Mouse (Mus musculus) stomach, adult 2 months (tissue): ENCODE measurements around the gene E130311K13Rik. TPM values are rescaled to one million over a fixed set of nuclear protein-coding genes. Genes with fewer than 3 reads are reported as not detected.

ENCODE experiments used
- polyA plus RNA-seq: library from polyadenylated mRNA; depleted of rRNA; stranded (reverse); fragments of >200 nt; gene quantifications from 2 replicates; pipeline ENCODE4 v1.2.3, GENCODE M21; 2012; rRNA removed

The E130311K13Rik gene
- polyA plus RNA-seq, result 0.88 and 1.3 TPM in 2 replicates

DNA sequence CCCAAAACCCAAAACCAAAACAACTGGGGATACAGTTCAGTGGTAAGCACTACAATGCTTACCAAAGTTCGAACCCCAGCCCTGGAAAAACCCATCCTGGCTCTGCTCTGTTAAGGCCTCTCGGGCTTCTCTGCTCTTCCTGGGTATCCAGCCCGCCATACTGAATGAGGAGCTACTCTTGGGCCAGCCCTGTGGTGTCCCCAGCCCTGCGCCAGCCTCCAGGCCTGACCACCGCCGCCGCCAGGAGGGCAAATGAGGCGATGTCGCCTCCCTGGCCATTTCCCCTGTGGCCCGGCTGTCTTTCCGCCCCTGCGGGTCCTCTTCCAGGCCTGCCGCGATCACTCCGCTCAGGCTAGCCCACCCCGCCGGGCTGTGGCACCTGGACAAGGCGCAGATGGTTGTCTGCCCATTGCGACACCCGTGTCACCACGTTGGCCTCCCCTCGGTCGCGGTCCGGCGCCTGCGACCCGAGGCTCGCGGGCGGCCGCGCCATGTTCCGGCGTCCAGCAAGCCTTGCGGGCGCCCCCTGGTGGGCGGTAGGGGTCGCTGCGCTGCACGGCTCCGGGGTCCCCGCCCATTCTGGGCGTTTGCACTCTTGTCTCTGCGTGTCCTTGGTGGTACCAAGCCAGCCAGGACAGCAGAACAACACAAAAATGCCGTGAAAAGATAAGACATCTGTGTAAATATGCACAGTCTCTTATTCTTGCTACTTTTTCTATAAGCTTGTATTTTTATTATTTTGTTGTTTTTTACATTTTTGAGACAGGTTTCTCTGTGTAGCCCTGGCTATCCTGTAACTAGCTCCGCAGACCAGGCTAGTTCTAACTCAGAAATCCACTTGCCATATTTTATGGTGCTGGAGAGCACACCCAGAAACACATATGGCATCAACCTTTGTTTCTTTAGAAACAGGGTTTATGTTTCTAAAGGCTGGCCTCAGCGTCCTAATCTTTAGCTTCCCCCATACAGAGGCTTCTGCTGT, at the start of gene E130311K13Rik:
Gene E130311K13Rik, minus strand, starts transcription at position 595 of the 982 bp plus-strand sequence.

DNA sequence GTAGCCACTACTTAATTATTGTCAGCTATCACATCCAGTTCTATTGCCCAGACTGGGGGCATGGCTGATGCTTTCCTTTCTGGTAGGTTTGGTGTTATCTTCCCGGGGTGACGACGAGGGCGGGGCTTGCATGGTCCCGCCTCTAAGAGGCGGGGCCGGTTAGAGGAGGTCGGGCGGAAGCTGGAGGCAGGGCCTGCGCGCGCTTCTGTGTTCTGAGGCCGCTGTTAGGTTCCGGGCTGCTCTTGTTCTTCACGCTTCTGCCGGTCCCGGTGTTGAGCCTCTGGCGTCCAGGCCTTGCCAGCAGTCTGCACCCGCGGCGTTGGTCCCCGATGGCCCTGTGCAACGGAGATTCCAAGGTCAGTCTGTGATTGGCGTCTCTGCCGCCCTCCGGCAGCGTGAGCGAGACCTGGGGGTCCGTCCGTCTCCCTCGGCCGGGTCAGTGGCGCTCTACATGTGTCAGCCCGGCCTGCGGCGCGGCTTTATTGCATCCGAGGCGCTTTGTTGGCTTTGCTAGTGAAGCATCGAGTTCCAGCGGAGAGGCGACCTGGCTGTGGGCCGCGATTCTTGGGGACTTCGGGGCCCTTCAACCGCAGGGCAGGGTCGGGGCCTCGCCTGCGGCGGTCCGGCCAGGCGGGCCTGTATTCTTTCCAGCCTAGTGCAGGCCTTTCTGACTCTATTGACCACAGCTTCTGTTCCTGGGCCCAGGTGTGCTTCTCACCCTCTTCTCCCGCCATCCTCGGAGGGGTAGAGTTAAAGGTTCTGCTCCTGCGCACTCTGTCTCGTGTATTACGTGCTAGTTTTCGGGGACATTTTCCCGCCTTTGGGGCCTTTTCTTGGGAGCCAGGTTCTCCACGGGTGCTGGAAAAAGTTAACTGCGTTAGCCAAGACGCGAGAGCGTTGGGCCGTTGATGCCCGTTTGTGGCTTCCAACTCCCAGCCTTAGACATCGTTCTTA, 47.0 kb upstream of the E130311K13Rik start, which contains the start of gene Gmps:
Gene Gmps, plus strand, starts transcription at position 152 of the 954 bp plus-strand sequence.

GRCm38 (mm10) chr3:63964100-63964921, 35.0 kb upstream of the E130311K13Rik start, which contains the start of gene Slc33a1:
TSS of gene Slc33a1 (minus strand) at chr3:63964768.

DNA sequence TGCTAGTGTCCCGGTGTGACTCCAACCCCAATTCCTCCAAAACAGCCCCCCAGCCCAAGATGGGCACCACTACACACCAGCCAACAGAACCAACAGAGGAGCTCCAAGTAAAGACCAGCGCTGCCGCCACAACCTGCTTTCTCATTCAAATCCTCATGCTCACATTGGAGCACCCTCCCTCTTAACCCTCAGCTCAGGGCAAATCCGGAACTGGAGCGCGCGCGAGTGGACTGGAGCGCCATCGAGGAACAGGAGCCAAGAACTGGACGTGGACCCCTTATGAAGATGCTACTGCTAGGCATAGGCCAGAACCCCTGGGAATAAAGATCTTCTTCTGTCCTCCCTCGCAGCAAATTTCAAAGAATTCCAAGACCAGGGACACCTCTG, 30.0 kb downstream of the E130311K13Rik start, which contains the start of gene Plch1:
Gene Plch1, minus strand, starts transcription at position 164 of the 387 bp plus-strand sequence.

Other genes with a start within 250 kb of the E130311K13Rik start
- 0.31 and 0.52 TPM in 2 replicates for gene Plch1, start 30.0 kb downstream of the E130311K13Rik start, polyA plus RNA-seq
- 12.7 and 14.6 TPM in 2 replicates for gene Slc33a1, start 35.3 kb upstream of the E130311K13Rik start, polyA plus RNA-seq
- 0.40 and 0.79 TPM in 2 replicates for gene Gmps, start 46.6 kb upstream of the E130311K13Rik start, polyA plus RNA-seq
- gene Vmn2r1, start 152.1 kb upstream of the E130311K13Rik start, polyA plus RNA-seq, result not detected in 2 replicates
- gene Vmn2r2, start 212.5 kb upstream of the E130311K13Rik start, polyA plus RNA-seq, result not detected in 2 replicates